31 mouse cellular contexts compared by ENCODE assay signal in the genomic region with DNA sequence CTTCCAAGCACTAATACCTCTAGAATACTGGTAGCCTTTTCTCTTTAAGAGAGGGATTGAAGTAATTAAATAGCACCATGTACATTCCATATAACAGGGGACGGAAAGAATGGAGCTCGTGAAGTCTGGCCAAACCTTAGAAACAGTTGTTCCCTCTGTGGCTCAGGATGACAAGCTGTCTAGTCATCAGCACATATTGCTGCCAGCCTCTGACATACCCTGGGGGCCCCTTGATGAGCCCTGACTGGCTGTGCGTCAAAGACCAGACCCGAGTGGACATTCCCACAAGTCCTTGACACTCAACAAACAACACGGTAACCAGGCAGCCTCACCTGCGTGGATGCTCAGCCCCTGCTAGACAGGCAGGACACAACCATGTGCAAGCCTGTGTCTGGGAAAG. TPM values are rescaled to one million over a fixed set of nuclear protein-coding genes. Genes with fewer than 3 reads are reported as not detected.
DNase-seq lines count a peak whose midpoint lies in the region; ATAC-seq and TF ChIP-seq lines count a peak whose summit lies in the region.
"Had no signal": no experiment of that assay in that cellular context is flagged by ENCODE, and none has a peak within 500 bp of the region (broad histone marks: within the 10 kb centered on the region; RNA-seq: fewer than 3 reads in every experiment).

No protein-coding gene starts in this region.

- H3K27ac ChIP-seq in layer of hippocampus, adult 2 months: peak overlapping the region; percentile 43; the same call in 1 of the 2 replicates
- H3K27ac ChIP-seq in embryonic facial prominence, embryonic 13.5 days: peak overlapping the region; percentile 82
- H3K27ac ChIP-seq: gastrocnemius, adult 2 months; kidney, postnatal 0 days; liver, embryonic 13.5 days; midbrain, embryonic 15.5 days; neural tube, embryonic 15.5 days had no signal

- H3K4me1 ChIP-seq in embryonic facial prominence, embryonic 13.5 days: peaks cover 51% of the 10 kb centered on the region

- peak; percentile 17 for DNase-seq in cerebellum, postnatal 10 days
- DNase-seq in cerebellum, adult 18-20 months: no peak
- DNase-seq in layer of hippocampus, adult 2 months (ENCODE audit: low spot score in 2 of 2): no peak
- DNase-seq in layer of hippocampus, postnatal 25 days (ENCODE audit: extremely low spot score in 1 of 2, low spot score in 1 of 2): no peak
- no peak for DNase-seq in ovary, postnatal 10 days (ENCODE audit: low spot score)
- no peak for DNase-seq in left cerebral cortex, postnatal 36 days (ENCODE audit: low spot score in 2 of 2)
- DNase-seq: cerebellum, adult 8-10 months; gastrocnemius, adult 2 months; heart, postnatal 14 days; kidney, adult 11 months; layer of hippocampus, postnatal 36 days; liver, embryonic 13.5 days; lung, embryonic 14.5 days; lung, postnatal 36 days; right cerebral cortex, postnatal 4 days had no signal

- H3K4me2 ChIP-seq in embryonic facial prominence, embryonic 13.5 days: no peak overlapping the region
- H3K4me2 ChIP-seq in myocyte (ENCODE audit: low read depth): peak overlapping the region; percentile 39
- H3K4me2 ChIP-seq: heart, embryonic 12.5 days; liver, embryonic 13.5 days; lung, embryonic 14.5 days; midbrain, embryonic 15.5 days; neural tube, embryonic 15.5 days had no signal

- H3K9ac ChIP-seq in embryonic facial prominence, embryonic 13.5 days: no peak overlapping the region
- H3K9ac ChIP-seq: heart, embryonic 12.5 days; liver, embryonic 13.5 days; lung, embryonic 14.5 days; midbrain, embryonic 15.5 days; neural tube, embryonic 15.5 days had no signal

- H3K79me2 ChIP-seq in myocyte (ENCODE audit: control insufficient read depth, insufficient read depth): no peaks in the 10 kb centered on the region

- H3K9me3 ChIP-seq in embryonic facial prominence, embryonic 13.5 days: no peaks in the 10 kb centered on the region
- H3K9me3 ChIP-seq: heart, embryonic 12.5 days; liver, embryonic 13.5 days; midbrain, embryonic 15.5 days; neural tube, embryonic 15.5 days had no signal

- intact Hi-C loops in left cerebral cortex, postnatal 36 days (cut with DNase I): no loop called here

- TF ChIP-seq CTCF in layer of hippocampus, adult 2 months (conservative IDR thresholded peaks at IDR 0.05): no peak

- no peak overlapping the region for H3K4me3 ChIP-seq in layer of hippocampus, adult 2 months
- H3K4me3 ChIP-seq in embryonic facial prominence, embryonic 13.5 days: no peak overlapping the region
- no peak overlapping the region for H3K4me3 ChIP-seq in myocyte
- H3K4me3 ChIP-seq: gastrocnemius, adult 2 months; heart, embryonic 12.5 days; liver, embryonic 13.5 days; midbrain, embryonic 15.5 days; neural tube, embryonic 15.5 days had no signal

- 48% methylated on average over 6 of the region's 6 CpGs for WGBS in embryonic facial prominence, embryonic 13.5 days

- peaks cover 40% of the 10 kb centered on the region for H3K36me3 ChIP-seq in embryonic facial prominence, embryonic 13.5 days
- H3K36me3 ChIP-seq in myocyte (ENCODE audit: control insufficient read depth, insufficient read depth): peaks cover 10% of the 10 kb centered on the region

- H3K27me3 ChIP-seq in embryonic facial prominence, embryonic 13.5 days: no peaks in the 10 kb centered on the region
- H3K27me3 ChIP-seq in myocyte (ENCODE audit: control insufficient read depth, insufficient read depth, insufficient read length): no peaks in the 10 kb centered on the region
- H3K27me3 ChIP-seq: CH12.LX; heart, embryonic 12.5 days; liver, embryonic 13.5 days; midbrain, embryonic 15.5 days; neural tube, embryonic 15.5 days had no signal

- TF ChIP-seq POLR2A in myocyte (IDR thresholded peaks at IDR 0.05; ENCODE audit: insufficient read length, low read depth): no peak

- ATAC-seq in embryonic facial prominence, embryonic 13.5 days (ENCODE audit: insufficient number of reproducible peaks, insufficient read depth, low FRiP score, low TSS enrichment, low read depth): no peak
- ATAC-seq: hindbrain, embryonic 16.5 days; midbrain, embryonic 15.5 days had no signal

- H3ac ChIP-seq in myocyte (ENCODE audit: control insufficient read depth, insufficient read length): no peak overlapping the region

TF ChIP-seq in myocyte, 11 proteins besides CTCF, POLR2A, EP300 and RAD21:
- TF ChIP-seq TCF3 (IDR thresholded peaks at IDR 0.05; ENCODE audit: insufficient read length, low read depth): no peak
- peak; percentile 35 to 78 (median 40) for TF ChIP-seq MYOG (IDR thresholded peaks at IDR 0.05; ENCODE audit: control insufficient read depth in 1 of 3, insufficient read depth in 1 of 3, insufficient read length in 2 of 3, low read depth in 2 of 3)
- TF ChIP-seq MYOD1 (IDR thresholded peaks at IDR 0.05; ENCODE audit: control insufficient read depth in 1 of 3, insufficient read length in 2 of 3, low read depth in 2 of 3): peak in 2 of 3 experiments; percentile 63 to 75

RNA-seq across cellular contexts. Expression of a gene that starts 36.6 kb away (rescaled TPM):
- not detected for total RNA-seq in layer of hippocampus, adult 2 months (2021)
- total RNA-seq in layer of hippocampus, postnatal 25 days (2021): not detected
- not detected in 2 replicates for polyA plus RNA-seq in embryonic facial prominence, embryonic 13.5 days (2015; fragmentation: Nextera tagmentation; extraction: Ambion mirVana)
- polyA plus RNA-seq in myocyte (2012; fragmentation: generic; extraction: Trizol): not detected
- not detected for total RNA-seq in left cerebral cortex, postnatal 36 days (2021)
- total RNA-seq: adrenal gland, adult 18-20 months; adrenal gland, postnatal 4 days; CH12.LX; gastrocnemius, adult 2 months; heart, postnatal 14 days; layer of hippocampus, postnatal 36 days; left cerebral cortex, postnatal 25 days; megakaryocyte-erythroid progenitor cell, adult 5-6 weeks; MEL had no signal
- polyA plus RNA-seq: gonadal fat pad, adult 2 months; heart, embryonic 12.5 days; hindbrain, embryonic 16.5 days; kidney, postnatal 0 days; liver, embryonic 13.5 days; lung, embryonic 14.5 days; neural tube, embryonic 15.5 days; stomach, embryonic 16.5 days; thymus, postnatal 0 days had no signal

RNA-seq across cellular contexts. Expression of a gene that starts 37.8 kb away (rescaled TPM):
- 10 to 100 TPM; 27.0 to 28.0 TPM for total RNA-seq in layer of hippocampus, adult 2 months (2021)
- total RNA-seq in layer of hippocampus, postnatal 25 days (2021): 10 to 100 TPM; 25.3 to 27.0 TPM
- polyA plus RNA-seq in embryonic facial prominence, embryonic 13.5 days (2015; fragmentation: Nextera tagmentation; extraction: Ambion mirVana): 14.9 and 15.4 TPM in 2 replicates
- 4.5 TPM for polyA plus RNA-seq in myocyte (2012; fragmentation: generic; extraction: Trizol)
- 10 to 100 TPM; 28.5 TPM for total RNA-seq in left cerebral cortex, postnatal 36 days (2021)

RNA-seq across cellular contexts. Expression of a gene that starts 38.9 kb away (rescaled TPM):
- total RNA-seq in layer of hippocampus, adult 2 months (2021): 100 to 1,000 TPM; 341 to 356 TPM
- total RNA-seq in layer of hippocampus, postnatal 25 days (2021): 100 to 1,000 TPM; 345 to 382 TPM
- polyA plus RNA-seq in embryonic facial prominence, embryonic 13.5 days (2015; fragmentation: Nextera tagmentation; extraction: Ambion mirVana): 137 and 140 TPM in 2 replicates
- polyA plus RNA-seq in myocyte (2012; fragmentation: generic; extraction: Trizol): 67.2 TPM
- 100 to 1,000 TPM; 375 to 429 TPM for total RNA-seq in left cerebral cortex, postnatal 36 days (2021)

Comparison
In these comparisons a context has a peak if more than half of its experiments do, and no peak if none do; other contexts are left out.
1. DNase-seq: peak in cerebellum, postnatal 10 days (2 of 2); none in cerebellum, adult 18-20 months (0 of 2), layer of hippocampus, adult 2 months (0 of 2), layer of hippocampus, postnatal 25 days (0 of 2), ovary, postnatal 10 days (single experiment) and left cerebral cortex, postnatal 36 days (0 of 2).